Mouse (Mus musculus) MEL (cell line): ENCODE data around the gene Abca12.

Source experiments
- CTCF ChIP-seq, 3 experiments: IDR thresholded peaks in 2 of 3; conservative IDR thresholded peaks in 1 of 3; 2 replicates each; pipeline ENCODE4 v1.5.1; 2011 to 2012; ENCODE audit warnings: low read length in 3 of 3, low read depth in 2 of 3, mild to moderate bottlenecking in 2 of 3, improper control_type of control experiment in 1 of 3, inconsistent platforms in 1 of 3, mixed read lengths in 1 of 3, moderate library complexity in 1 of 3; ENCODE audit not compliant: control insufficient read depth in 1 of 3, insufficient read depth in 1 of 3, poor library complexity in 1 of 3, severe bottlenecking in 1 of 3
- EP300 ChIP-seq, 2 experiments: IDR thresholded peaks; 2 replicates each; pipeline ENCODE4 v1.6.1; 2011; ENCODE audit warnings: improper control_type of control experiment in 2 of 2, low read length in 2 of 2, low read depth in 1 of 2, mild to moderate bottlenecking in 1 of 2
- HCFC1 ChIP-seq: IDR thresholded peaks from 2 replicates; pipeline ENCODE4 v1.6.1; 2012; ENCODE audit warnings: low read depth, mild to moderate bottlenecking, inconsistent platforms, low read length, improper control_type of control experiment, moderate library complexity
- JUND ChIP-seq: IDR thresholded peaks from 2 replicates; pipeline ENCODE4 v1.6.1; 2011; ENCODE audit warnings: low read depth, mild to moderate bottlenecking, improper control_type of control experiment, low read length
- POLR2A ChIP-seq, 2 experiments: IDR thresholded peaks; 2 replicates each; pipeline ENCODE4 v1.6.1; 2011 to 2012; ENCODE audit warnings: low read length in 2 of 2, mild to moderate bottlenecking in 2 of 2, control low read depth in 1 of 2, improper control_type of control experiment in 1 of 2, low read depth in 1 of 2, moderate library complexity in 1 of 2; ENCODE audit not compliant: control insufficient read depth in 1 of 2, insufficient read depth in 1 of 2, poor library complexity in 1 of 2
- POLR2AphosphoS2 ChIP-seq: IDR thresholded peaks from 2 replicates; pipeline ENCODE4 v1.6.1; 2011; ENCODE audit warnings: low read length, improper control_type of control experiment
- POLR2AphosphoS5 ChIP-seq: IDR thresholded peaks from 2 replicates; pipeline ENCODE4 v1.6.1; 2012; ENCODE audit warnings: low read depth, borderline replicate concordance, mild to moderate bottlenecking, inconsistent platforms, low read length, moderate library complexity, mixed read lengths
- TCF12 ChIP-seq: IDR thresholded peaks from 2 replicates; pipeline ENCODE4 v1.6.1; 2014; ENCODE audit warnings: low read depth, mild to moderate bottlenecking, inconsistent platforms, low read length, improper control_type of control experiment, moderate library complexity
- UBTF ChIP-seq: IDR thresholded peaks from 2 replicates; pipeline ENCODE4 v1.6.1; 2012; ENCODE audit warnings: low read depth, mild to moderate bottlenecking, inconsistent platforms, low read length, improper control_type of control experiment, moderate library complexity, borderline replicate concordance; ENCODE audit not compliant: insufficient read depth
- USF1 ChIP-seq: IDR thresholded peaks from 2 replicates; pipeline ENCODE4 v1.6.1; 2014; ENCODE audit warnings: low read depth, mild to moderate bottlenecking, inconsistent platforms, low read length, improper control_type of control experiment, moderate library complexity
- ZC3H11A ChIP-seq: IDR thresholded peaks from 2 replicates; pipeline ENCODE4 v1.6.1; 2012; ENCODE audit warnings: low read depth, mild to moderate bottlenecking, inconsistent platforms, low read length, improper control_type of control experiment
- ZKSCAN1 ChIP-seq: IDR thresholded peaks from 2 replicates; pipeline ENCODE4 v1.6.1; 2012; ENCODE audit warnings: low read depth, mild to moderate bottlenecking, inconsistent platforms, low read length, improper control_type of control experiment, moderate library complexity

- TF ChIP-seq POLR2AphosphoS5 = no peak
- no peak for TF ChIP-seq POLR2AphosphoS2
- TF ChIP-seq TCF12 = no peak
- TF ChIP-seq HCFC1 = no peak
- TF ChIP-seq CTCF (IDR thresholded peaks at IDR 0.05 in 2 of 3, conservative IDR thresholded peaks at IDR 0.05 in 1 of 3; ENCODE audit: control insufficient read depth in 1 of 3, insufficient read depth in 1 of 3, low read depth in 2 of 3, low read length in 3 of 3, poor library complexity in 1 of 3, severe bottlenecking in 1 of 3) = no peak
- TF ChIP-seq ZKSCAN1 = no peak
- no peak for TF ChIP-seq USF1
- TF ChIP-seq UBTF = no peak
- TF ChIP-seq EP300 (IDR thresholded peaks at IDR 0.05; ENCODE audit: low read depth in 1 of 2, low read length in 2 of 2) = no peak
- TF ChIP-seq JUND = no peak
- no peak for TF ChIP-seq POLR2A (IDR thresholded peaks at IDR 0.05; ENCODE audit: control insufficient read depth in 1 of 2, insufficient read depth in 1 of 2, low read depth in 1 of 2, low read length in 2 of 2, poor library complexity in 1 of 2)
- TF ChIP-seq ZC3H11A = no peak
These were observed 84.4 kb downstream of the Abca12 start for GRCm38 (mm10) chr1:71330349-71330748.
